Mouse (Mus musculus): ENCODE measurements around the gene Brf1. TPM values are rescaled to one million over a fixed set of nuclear protein-coding genes. Genes with fewer than 3 reads are reported as not detected.
A peak's percentile ranks its signal among the peaks of the same experiment; 100 is the strongest.

The Brf1 gene
- polyA plus RNA-seq, 1 experiment from 2014 or later, result 58.5 TPM

- ATAC-seq (ENCODE audit: insufficient read depth, low FRiP score, low TSS enrichment), result no peak
- peaks cover 11% of the 10 kb centered on the region; the same call in 1 of the 2 replicates for H3K4me1 ChIP-seq (ENCODE audit: control insufficient read depth, insufficient read depth, low read length)
- no peaks in the 10 kb centered on the region for H3K27me3 ChIP-seq (ENCODE audit: control insufficient read depth, insufficient read depth, low read length)
- peak overlapping the region; percentile 88 for H3K4me3 ChIP-seq (ENCODE audit: low read depth, low read length)
- WGBS, result 3% methylated on average over 5 of the region's 5 CpGs
- no peaks in the 10 kb centered on the region for H3K9me3 ChIP-seq (ENCODE audit: control insufficient read depth, low read length)
- H3K9ac ChIP-seq (ENCODE audit: low read length), result peak overlapping the region; percentile 41
- no peaks in the 10 kb centered on the region for H3K36me3 ChIP-seq (ENCODE audit: control insufficient read depth, insufficient read depth, low read length)
- H3K4me2 ChIP-seq (ENCODE audit: low read depth), result peak overlapping the region; percentile 47
- H3K27ac ChIP-seq (ENCODE audit: low read depth, low read length), result peak overlapping the region; percentile 89
- no peak for DNase-seq (ENCODE audit: low spot score)
Measured at GRCm38 (mm10) chr12:113001133-113001474, 600 bp upstream of the Brf1 start.

GRCm38 (mm10) chr12:112999569-113000293 lies 773 bp downstream of the Brf1 start:
- ATAC-seq (ENCODE audit: insufficient read depth, low FRiP score, low TSS enrichment), result no peak
- peaks cover 11% of the 10 kb centered on the region; the same call in 1 of the 2 replicates for H3K4me1 ChIP-seq (ENCODE audit: control insufficient read depth, insufficient read depth, low read length)
- 1% methylated on average over 56 of the region's 56 CpGs for WGBS
- H3K27ac ChIP-seq (ENCODE audit: low read depth, low read length), result peak overlapping the region; percentile 89
- H3K27me3 ChIP-seq (ENCODE audit: control insufficient read depth, insufficient read depth, low read length), result no peaks in the 10 kb centered on the region
- H3K36me3 ChIP-seq (ENCODE audit: control insufficient read depth, insufficient read depth, low read length), result no peaks in the 10 kb centered on the region
- H3K9ac ChIP-seq (ENCODE audit: low read length), result peak overlapping the region; percentile 91
- H3K9me3 ChIP-seq (ENCODE audit: control insufficient read depth, low read length), result no peaks in the 10 kb centered on the region
- peak overlapping the region; percentile 88 for H3K4me3 ChIP-seq (ENCODE audit: low read depth, low read length)
- peak overlapping the region; percentile 88 for H3K4me2 ChIP-seq (ENCODE audit: low read depth)
- no peak for DNase-seq (ENCODE audit: low spot score)

GRCm38 (mm10) chr12:112994153-112994552 lies 6.4 kb downstream of the Brf1 start:
- no peak overlapping the region for H3K9ac ChIP-seq (ENCODE audit: low read length)
- WGBS, result 79% methylated on average over 4 of the region's 4 CpGs
- H3K4me2 ChIP-seq (ENCODE audit: low read depth), result no peak overlapping the region
- ATAC-seq (ENCODE audit: insufficient read depth, low FRiP score, low TSS enrichment) (no peak), DNase-seq (ENCODE audit: low spot score) (no peak)
- no peaks in the 10 kb centered on the region for H3K36me3 ChIP-seq (ENCODE audit: control insufficient read depth, insufficient read depth, low read length)
- no peaks in the 10 kb centered on the region for H3K27me3 ChIP-seq (ENCODE audit: control insufficient read depth, insufficient read depth, low read length)
- H3K4me1 ChIP-seq (ENCODE audit: control insufficient read depth, insufficient read depth, low read length), result peaks cover 8% of the 10 kb centered on the region; the same call in 1 of the 2 replicates
- no peak overlapping the region for H3K27ac ChIP-seq (ENCODE audit: low read depth, low read length)
- no peak overlapping the region for H3K4me3 ChIP-seq (ENCODE audit: low read depth, low read length)
- H3K9me3 ChIP-seq (ENCODE audit: control insufficient read depth, low read length), result no peaks in the 10 kb centered on the region

GRCm38 (mm10) chr12:112991444-112991843 lies 9.1 kb downstream of the Brf1 start:
- Histone ChIP-seq H3K36me3 (ENCODE audit: control insufficient read depth, insufficient read depth, low read length) (no peaks in the 10 kb centered on the region; the same call in 1 of the 2 replicates), H3K9me3 (ENCODE audit: control insufficient read depth, low read length) (no peaks in the 10 kb centered on the region), H3K4me3 (ENCODE audit: low read depth, low read length) (no peak overlapping the region), H3K9ac (ENCODE audit: low read length) (no peak overlapping the region), H3K4me2 (ENCODE audit: low read depth) (no peak overlapping the region), H3K27ac (ENCODE audit: low read depth, low read length) (no peak overlapping the region), H3K4me1 (ENCODE audit: control insufficient read depth, insufficient read depth, low read length) (no peaks in the 10 kb centered on the region), H3K27me3 (ENCODE audit: control insufficient read depth, insufficient read depth, low read length) (no peaks in the 10 kb centered on the region)
- 95% methylated on average over 2 of the region's 2 CpGs for WGBS
- ATAC-seq (ENCODE audit: insufficient read depth, low FRiP score, low TSS enrichment) (no peak), DNase-seq (ENCODE audit: low spot score) (no peak)

- no peaks in the 10 kb centered on the region; the same call in 1 of the 2 replicates for H3K36me3 ChIP-seq (ENCODE audit: control insufficient read depth, insufficient read depth, low read length)
- DNase-seq (ENCODE audit: low spot score), result no peak
Measured at GRCm38 (mm10) chr12:112990706-112991405, 9.6 kb downstream of the Brf1 start.

GRCm38 (mm10) chr12:112987877-112988276 lies 12.6 kb downstream of the Brf1 start:
- peaks cover 4% of the 10 kb centered on the region; the same call in 1 of the 2 replicates for H3K36me3 ChIP-seq (ENCODE audit: control insufficient read depth, insufficient read depth, low read length)

More at GRCm38 (mm10) chr12:112990706-112991405, 9.6 kb downstream of the Brf1 start:
- no peak for ATAC-seq (ENCODE audit: insufficient read depth, low FRiP score, low TSS enrichment)
- H3K9me3 ChIP-seq (ENCODE audit: control insufficient read depth, low read length), result no peaks in the 10 kb centered on the region
- 88% methylated on average over 5 of the region's 5 CpGs for WGBS
- H3K4me2 ChIP-seq (ENCODE audit: low read depth), result no peak overlapping the region
- H3K27me3 ChIP-seq (ENCODE audit: control insufficient read depth, insufficient read depth, low read length), result no peaks in the 10 kb centered on the region
- H3K4me1 ChIP-seq (ENCODE audit: control insufficient read depth, insufficient read depth, low read length), result no peaks in the 10 kb centered on the region
- no peak overlapping the region for H3K27ac ChIP-seq (ENCODE audit: low read depth, low read length)
- H3K9ac ChIP-seq (ENCODE audit: low read length), result no peak overlapping the region
- no peak overlapping the region for H3K4me3 ChIP-seq (ENCODE audit: low read depth, low read length)

GRCm38 (mm10) chr12:112985346-112985745 lies 15.2 kb downstream of the Brf1 start:
- Histone ChIP-seq H3K9ac (ENCODE audit: low read length) (no peak overlapping the region), H3K4me3 (ENCODE audit: low read depth, low read length) (no peak overlapping the region), H3K4me1 (ENCODE audit: control insufficient read depth, insufficient read depth, low read length) (no peaks in the 10 kb centered on the region), H3K27me3 (ENCODE audit: control insufficient read depth, insufficient read depth, low read length) (no peaks in the 10 kb centered on the region), H3K36me3 (ENCODE audit: control insufficient read depth, insufficient read depth, low read length) (peaks cover 5% of the 10 kb centered on the region), H3K9me3 (ENCODE audit: control insufficient read depth, low read length) (no peaks in the 10 kb centered on the region), H3K4me2 (ENCODE audit: low read depth) (no peak overlapping the region), H3K27ac (ENCODE audit: low read depth, low read length) (no peak overlapping the region)
- DNase-seq (ENCODE audit: low spot score) (no peak), ATAC-seq (ENCODE audit: insufficient read depth, low FRiP score, low TSS enrichment) (no peak)
- 93% methylated on average over 6 of the region's 6 CpGs for WGBS

More at GRCm38 (mm10) chr12:112987877-112988276, 12.6 kb downstream of the Brf1 start:
- Histone ChIP-seq H3K27ac (ENCODE audit: low read depth, low read length) (no peak overlapping the region), H3K9ac (ENCODE audit: low read length) (no peak overlapping the region), H3K27me3 (ENCODE audit: control insufficient read depth, insufficient read depth, low read length) (no peaks in the 10 kb centered on the region), H3K4me1 (ENCODE audit: control insufficient read depth, insufficient read depth, low read length) (no peaks in the 10 kb centered on the region), H3K9me3 (ENCODE audit: control insufficient read depth, low read length) (no peaks in the 10 kb centered on the region), H3K4me2 (ENCODE audit: low read depth) (no peak overlapping the region), H3K4me3 (ENCODE audit: low read depth, low read length) (no peak overlapping the region)
- DNase-seq (ENCODE audit: low spot score) (no peak), ATAC-seq (ENCODE audit: insufficient read depth, low FRiP score, low TSS enrichment) (no peak)
- WGBS, result 79% methylated on average over 6 of the region's 6 CpGs

GRCm38 (mm10) chr12:112982031-112982430 lies 18.5 kb downstream of the Brf1 start:
- 83% methylated on average over 2 of the region's 2 CpGs for WGBS
- DNase-seq (ENCODE audit: low spot score), result no peak

More at GRCm38 (mm10) chr12:112982031-112982430, 18.5 kb downstream of the Brf1 start:
- Histone ChIP-seq H3K36me3 (ENCODE audit: control insufficient read depth, insufficient read depth, low read length) (peaks cover 11% of the 10 kb centered on the region), H3K4me2 (ENCODE audit: low read depth) (no peak overlapping the region), H3K27me3 (ENCODE audit: control insufficient read depth, insufficient read depth, low read length) (no peaks in the 10 kb centered on the region), H3K4me1 (ENCODE audit: control insufficient read depth, insufficient read depth, low read length) (peaks cover 4% of the 10 kb centered on the region), H3K9me3 (ENCODE audit: control insufficient read depth, low read length) (no peaks in the 10 kb centered on the region), H3K27ac (ENCODE audit: low read depth, low read length) (no peak overlapping the region), H3K9ac (ENCODE audit: low read length) (no peak overlapping the region), H3K4me3 (ENCODE audit: low read depth, low read length) (no peak overlapping the region)
- no peak for ATAC-seq (ENCODE audit: insufficient read depth, low FRiP score, low TSS enrichment)
